Mouse (Mus musculus) lung, postnatal 0 days (tissue): ENCODE data around the gene Gjb5. TPM values are rescaled to one million over a fixed set of nuclear protein-coding genes. Genes with fewer than 3 reads are reported as not detected.

Experiments
- ATAC-seq: fragments of 200-750 bp; cut with Nextera tagmentation; 2 replicates; pipeline ENCODE4 v1.8.0; 2017; ENCODE audit warnings: moderate library complexity
- DNase-seq: peaks from one replicate; pipeline ENCODE4 v3.0.0-alpha.2; 2016; ENCODE audit warnings: low spot score
- H3K27ac ChIP-seq: fragments of 300-500 bp; sonication (generic); 2 replicates; pipeline ENCODE4 v1.5.1; 2014; ENCODE audit warnings: antibody characterized with exemption, mild to moderate bottlenecking, low read length, mixed read lengths
- H3K27me3 ChIP-seq: fragments of 300-500 bp; sonication (generic); replicated peaks from 2 replicates; pipeline ENCODE4 v1.6.1; 2014; ENCODE audit warnings: low read length, mixed read lengths; ENCODE audit not compliant: insufficient read depth
- H3K36me3 ChIP-seq: fragments of 300-500 bp; sonication (generic); 2 replicates; pipeline ENCODE4 v1.6.1; 2014; ENCODE audit warnings: low read length, mixed read lengths; ENCODE audit not compliant: insufficient read depth
- H3K4me1 ChIP-seq: fragments of 300-500 bp; sonication (generic); 2 replicates; pipeline ENCODE4 v1.6.1; 2014; ENCODE audit warnings: antibody characterized with exemption, low read depth, low read length, mixed read lengths; ENCODE audit not compliant: insufficient read depth
- H3K4me2 ChIP-seq: fragments of 300-500 bp; sonication (generic); replicated peaks from 2 replicates; pipeline ENCODE4 v1.6.1; 2014; ENCODE audit warnings: low read depth, mild to moderate bottlenecking, low read length, moderate library complexity, mixed read lengths
- H3K4me3 ChIP-seq: fragments of 300-500 bp; sonication (generic); 2 replicates; pipeline ENCODE4 v1.5.1; 2014; ENCODE audit warnings: low read depth, low read length
- H3K9ac ChIP-seq: fragments of 300-500 bp; sonication (generic); replicated peaks from 2 replicates; pipeline ENCODE4 v1.6.1; 2014; ENCODE audit warnings: low read depth, mild to moderate bottlenecking
- H3K9me3 ChIP-seq: fragments of 300-500 bp; sonication (generic); 2 replicates; pipeline ENCODE4 v1.6.1; 2016; ENCODE audit warnings: low read length, mixed read lengths
- CTCF ChIP-seq: IDR thresholded peaks from 2 replicates; pipeline ENCODE4 v1.5.1; 2016; ENCODE audit warnings: antibody characterized with exemption, mild to moderate bottlenecking
- EP300 ChIP-seq: IDR thresholded peaks from 2 replicates; pipeline ENCODE4 v1.6.1; 2016; ENCODE audit warnings: antibody characterized with exemption, mild to moderate bottlenecking, control low read depth
- WGBS: fragments of 180-500 bp; shearing (Covaris S2); extraction: QIAGEN DNeasy Blood & Tissue Kit; methylation state at CpG from one replicate; pipeline ENCODE4 v1.1.7; 2014; 5-methylcytosine and 5-hydroxymethylcytosine counted together
- polyA plus RNA-seq: library from polyadenylated mRNA; unstranded; fragments of >200 nt; fragmentation: Nextera tagmentation; extraction: Ambion mirVana; gene quantifications from 2 replicates; pipeline ENCODE4 v1.2.1, GENCODE M21; 2015

The Gjb5 gene
- polyA plus RNA-seq, 1 experiment from 2014 or later = 1.9 TPM

DNA sequence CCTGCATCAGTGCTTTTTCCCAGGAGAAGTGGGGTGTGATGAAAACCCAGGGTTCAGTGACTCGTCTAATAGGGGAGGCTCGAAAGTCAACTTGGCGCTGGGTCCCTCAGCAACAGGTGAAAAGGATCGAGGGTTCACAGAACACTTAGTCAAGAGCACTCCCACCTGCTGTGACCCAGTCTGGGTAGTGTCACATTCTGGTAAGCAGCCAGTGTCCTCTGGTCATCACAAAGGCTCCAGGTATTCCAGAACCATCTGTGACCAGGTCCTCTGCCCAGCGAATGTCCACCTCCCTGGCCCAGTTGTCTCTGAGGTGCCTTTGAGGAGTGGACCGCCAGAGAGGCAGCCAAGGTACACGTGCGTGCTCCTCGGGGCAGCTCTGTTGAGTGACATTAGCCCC lies 46.4 kb downstream of the Gjb5 start:
- Histone ChIP-seq H3K4me1 (no peaks in the 10 kb centered on the region), H3K9ac (no peak overlapping the region), H3K27me3 (0 out of 2 replicates have a peak, but pooled peaks cover 5% of the 10 kb centered on the region), H3K9me3 (no peaks in the 10 kb centered on the region), H3K4me2 (peak overlapping the region; percentile 81), H3K27ac (no peak overlapping the region), H3K36me3 (no peaks in the 10 kb centered on the region), H3K4me3 (peak overlapping the region; percentile 46; the same call in 1 of the 2 replicates)
- no peak for TF ChIP-seq CTCF
- no peak for TF ChIP-seq EP300
- ATAC-seq = no peak
- WGBS = 45% methylated on average over 9 of the region's 9 CpGs
- no peak for DNase-seq

DNA sequence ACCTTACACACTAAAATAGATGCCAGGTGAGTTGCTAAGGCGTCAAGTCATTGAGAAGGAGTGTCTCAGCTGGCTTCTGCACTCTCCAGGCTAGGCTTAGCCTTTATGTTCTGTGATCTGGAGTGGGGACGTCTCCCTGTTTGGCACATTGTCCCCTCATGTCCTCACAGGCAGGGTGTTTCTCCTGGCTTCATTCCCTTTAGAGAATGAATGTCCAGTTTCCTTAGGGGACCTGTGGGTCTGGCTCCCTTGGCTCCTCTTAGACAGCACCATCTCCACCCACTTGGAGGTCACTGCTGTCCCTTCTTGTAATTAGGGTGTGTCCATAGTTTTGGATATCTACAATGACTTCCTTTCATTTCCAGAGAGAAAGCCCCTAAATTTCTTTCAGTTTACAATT lies 51.1 kb downstream of the Gjb5 start:
- H3K4me2 ChIP-seq = no peak overlapping the region
- H3K27me3 ChIP-seq = no peaks in the 10 kb centered on the region
- no peaks in the 10 kb centered on the region for H3K9me3 ChIP-seq
- H3K9ac ChIP-seq = no peak overlapping the region
- WGBS = 41% methylated on average over 2 of the region's 2 CpGs
- ATAC-seq (peak; percentile 23; the same call in 1 of the 2 replicates), DNase-seq (no peak)
- no peaks in the 10 kb centered on the region for H3K36me3 ChIP-seq
- TF ChIP-seq CTCF (no peak), EP300 (no peak)
- no peak overlapping the region for H3K4me3 ChIP-seq
- no peaks in the 10 kb centered on the region for H3K4me1 ChIP-seq
- H3K27ac ChIP-seq = no peak overlapping the region

Other genes with a start within 250 kb of the Gjb5 start
- 19.7 and 27.7 TPM in 2 replicates for gene Tmem35b, start 234.5 kb downstream of the Gjb5 start, polyA plus RNA-seq
- gene Dlgap3, start 189.0 kb downstream of the Gjb5 start, polyA plus RNA-seq = 0.10 and 0.18 TPM in 2 replicates
- gene Smim12, start 114.4 kb downstream of the Gjb5 start, polyA plus RNA-seq = 60.4 and 66.1 TPM in 2 replicates
- gene Gja4, start 44.1 kb downstream of the Gjb5 start, polyA plus RNA-seq = 56.9 and 58.3 TPM in 2 replicates
- 2.9 and 3.3 TPM in 2 replicates for gene Gjb3, start 27.3 kb downstream of the Gjb5 start, polyA plus RNA-seq
- gene Gjb4, start 4.1 kb downstream of the Gjb5 start, polyA plus RNA-seq = 0.27 and 0.31 TPM in 2 replicates